Mouse (Mus musculus) forebrain, embryonic 13.5 days (tissue): ENCODE measurements around the gene Arhgap42. TPM values are rescaled to one million over a fixed set of nuclear protein-coding genes. Genes with fewer than 3 reads are reported as not detected.

Source experiments
- ATAC-seq: fragments of 200-750 bp; cut with Nextera tagmentation; 2 replicates; pipeline ENCODE4 v1.8.0; 2017
- H3K27ac ChIP-seq: fragments of 300-500 bp; sonication (generic); 2 replicates; pipeline ENCODE4 v1.5.1; 2015; ENCODE audit warnings: inconsistent platforms, mild to moderate bottlenecking, moderate library complexity
- H3K27me3 ChIP-seq: fragments of 300-500 bp; sonication (generic); 2 replicates; pipeline ENCODE4 v1.6.1; 2015; ENCODE audit warnings: mild to moderate bottlenecking, inconsistent platforms
- H3K36me3 ChIP-seq: fragments of 300-500 bp; sonication (generic); 2 replicates; pipeline ENCODE4 v1.6.1; 2015; ENCODE audit warnings: mild to moderate bottlenecking, inconsistent platforms; ENCODE audit not compliant: poor library complexity, severe bottlenecking
- H3K4me1 ChIP-seq: fragments of 300-500 bp; sonication (generic); 2 replicates; pipeline ENCODE4 v1.6.1; 2015; ENCODE audit warnings: inconsistent platforms
- H3K4me2 ChIP-seq: fragments of 300-500 bp; sonication (generic); 2 replicates; pipeline ENCODE4 v1.6.1; 2015; ENCODE audit warnings: inconsistent platforms, mild to moderate bottlenecking, moderate library complexity
- H3K4me3 ChIP-seq: fragments of 300-500 bp; sonication (generic); 2 replicates; pipeline ENCODE4 v1.5.1; 2015; ENCODE audit warnings: mild to moderate bottlenecking, inconsistent platforms
- H3K9ac ChIP-seq: fragments of 300-500 bp; sonication (generic); 2 replicates; pipeline ENCODE4 v1.6.1; 2015; ENCODE audit warnings: mild to moderate bottlenecking, inconsistent platforms
- H3K9me3 ChIP-seq: fragments of 300-500 bp; sonication (generic); replicated peaks from 2 replicates; pipeline ENCODE4 v1.6.1; 2016; ENCODE audit warnings: inconsistent platforms
- WGBS: fragments of 180-500 bp; shearing (Covaris S2); methylation state at CpG from one replicate; pipeline ENCODE4 v1.1.7; 2015; 5-methylcytosine and 5-hydroxymethylcytosine counted together
- polyA plus RNA-seq: library from polyadenylated mRNA; unstranded; fragments of >200 nt; fragmentation: Nextera tagmentation; extraction: Ambion mirVana; gene quantifications from 2 replicates; pipeline ENCODE4 v1.2.1, GENCODE M21; 2015

Arhgap42 gene
- 22.5 and 22.9 TPM in 2 replicates for polyA plus RNA-seq

- Histone ChIP-seq H3K9ac (peak within 1 kb of the TSS; percentile 93), H3K4me2 (peak within 1 kb of the TSS; percentile 73), H3K4me1 (peaks cover 16% of the 10 kb centered on the region), H3K4me3 (peak within 1 kb of the TSS; percentile 83), H3K36me3 (no peaks in the 10 kb centered on the region), H3K27me3 (no peaks in the 10 kb centered on the region), H3K27ac (peak within 1 kb of the TSS; percentile 81), H3K9me3 (no peaks in the 10 kb centered on the region)
- peak; percentile 94 for ATAC-seq
- WGBS, result under 1% methylated on average over 75 of the region's 78 CpGs
These were observed at the start of gene Arhgap42 for GRCm38 (mm10) chr9:9238438-9239391. Gene Arhgap42 (minus strand): TSS chr9:9239101.

GRCm38 (mm10) chr9:9288140-9288539 is 49.2 kb upstream of the Arhgap42 start:
- Histone ChIP-seq H3K27me3 (no peaks in the 10 kb centered on the region), H3K36me3 (no peaks in the 10 kb centered on the region), H3K9ac (no peak overlapping the region), H3K4me2 (no peak overlapping the region), H3K27ac (no peak overlapping the region), H3K9me3 (no peaks in the 10 kb centered on the region), H3K4me3 (no peak overlapping the region), H3K4me1 (no peaks in the 10 kb centered on the region)
- WGBS, result 87% methylated on average over 2 of the region's 2 CpGs
- no peak for ATAC-seq

GRCm38 (mm10) chr9:9269305-9269704 is 30.4 kb upstream of the Arhgap42 start:
- H3K9me3 ChIP-seq, result no peaks in the 10 kb centered on the region
- no peak overlapping the region for H3K4me2 ChIP-seq
- WGBS, result 0% methylated on average over 2 of the region's 2 CpGs
- H3K27me3 ChIP-seq, result no peaks in the 10 kb centered on the region
- peaks cover 16% of the 10 kb centered on the region for H3K4me1 ChIP-seq
- H3K4me3 ChIP-seq, result no peak overlapping the region
- H3K9ac ChIP-seq, result no peak overlapping the region
- H3K27ac ChIP-seq, result peak overlapping the region; percentile 37
- peak; percentile 77 for ATAC-seq
- H3K36me3 ChIP-seq, result no peaks in the 10 kb centered on the region

- no peak overlapping the region for H3K9ac ChIP-seq
- H3K4me3 ChIP-seq, result no peak overlapping the region
- ATAC-seq, result no peak
- H3K36me3 ChIP-seq, result no peaks in the 10 kb centered on the region
- no peak overlapping the region for H3K4me2 ChIP-seq
- H3K9me3 ChIP-seq, result no peaks in the 10 kb centered on the region
- peaks cover 21% of the 10 kb centered on the region for H3K4me1 ChIP-seq
- H3K27ac ChIP-seq, result no peak overlapping the region
- H3K27me3 ChIP-seq, result no peaks in the 10 kb centered on the region
- WGBS, result 78% methylated on average over 6 of the region's 6 CpGs
These were observed 29.0 kb upstream of the Arhgap42 start for GRCm38 (mm10) chr9:9267606-9268601.

- Histone ChIP-seq H3K9me3 (no peaks in the 10 kb centered on the region), H3K4me3 (no peak overlapping the region), H3K4me2 (no peak overlapping the region), H3K27me3 (no peaks in the 10 kb centered on the region), H3K4me1 (peaks cover 12% of the 10 kb centered on the region), H3K36me3 (no peaks in the 10 kb centered on the region), H3K27ac (no peak overlapping the region), H3K9ac (no peak overlapping the region)
- ATAC-seq, result peak; percentile 53; the same call in 1 of the 2 replicates
- 14% methylated on average over 1 of the region's 1 CpGs for WGBS
These were observed 24.6 kb upstream of the Arhgap42 start for GRCm38 (mm10) chr9:9263543-9263942.

GRCm38 (mm10) chr9:9262479-9262878 is 23.6 kb upstream of the Arhgap42 start:
- H3K9ac ChIP-seq, result no peak overlapping the region
- H3K4me2 ChIP-seq, result no peak overlapping the region
- no peak overlapping the region for H3K27ac ChIP-seq
- no peaks in the 10 kb centered on the region for H3K27me3 ChIP-seq
- 0 out of 2 replicates have a peak, but pooled peaks cover 5% of the 10 kb centered on the region for H3K4me1 ChIP-seq
- 87% methylated on average over 2 of the region's 2 CpGs for WGBS
- no peaks in the 10 kb centered on the region for H3K36me3 ChIP-seq
- H3K9me3 ChIP-seq, result no peaks in the 10 kb centered on the region
- no peak overlapping the region for H3K4me3 ChIP-seq
- ATAC-seq, result no peak

GRCm38 (mm10) chr9:9254764-9255163 is 15.9 kb upstream of the Arhgap42 start:
- no peaks in the 10 kb centered on the region for H3K27me3 ChIP-seq
- no peak overlapping the region for H3K9ac ChIP-seq
- 93% methylated on average over 1 of the region's 1 CpGs for WGBS
- ATAC-seq, result no peak
- no peaks in the 10 kb centered on the region for H3K9me3 ChIP-seq
- H3K4me3 ChIP-seq, result no peak overlapping the region
- H3K36me3 ChIP-seq, result no peaks in the 10 kb centered on the region
- no peak overlapping the region for H3K27ac ChIP-seq
- H3K4me2 ChIP-seq, result no peak overlapping the region
- no peaks in the 10 kb centered on the region for H3K4me1 ChIP-seq

- H3K4me1 ChIP-seq, result peaks cover 5% of the 10 kb centered on the region; the same call in 1 of the 2 replicates
- no peak overlapping the region for H3K27ac ChIP-seq
- WGBS, result 55% methylated on average over 2 of the region's 2 CpGs
- H3K9ac ChIP-seq, result no peak overlapping the region
- no peaks in the 10 kb centered on the region for H3K9me3 ChIP-seq
- no peak overlapping the region for H3K4me3 ChIP-seq
- no peak overlapping the region for H3K4me2 ChIP-seq
- H3K27me3 ChIP-seq, result no peaks in the 10 kb centered on the region
- ATAC-seq, result no peak
- no peaks in the 10 kb centered on the region for H3K36me3 ChIP-seq
These were observed 9.6 kb upstream of the Arhgap42 start for GRCm38 (mm10) chr9:9248529-9248928.

GRCm38 (mm10) chr9:9245994-9246393 is 7.1 kb upstream of the Arhgap42 start:
- H3K4me3 ChIP-seq, result no peak overlapping the region
- no peaks in the 10 kb centered on the region for H3K36me3 ChIP-seq
- no peak for ATAC-seq
- H3K9me3 ChIP-seq, result no peaks in the 10 kb centered on the region
- H3K9ac ChIP-seq, result no peak overlapping the region
- H3K27ac ChIP-seq, result no peak overlapping the region
- H3K4me2 ChIP-seq, result no peak overlapping the region
- peaks cover 5% of the 10 kb centered on the region; the same call in 1 of the 2 replicates for H3K4me1 ChIP-seq
- no peaks in the 10 kb centered on the region for H3K27me3 ChIP-seq

- WGBS, result 61% methylated on average over 2 of the region's 4 CpGs
- H3K9ac ChIP-seq, result no peak overlapping the region
- peaks cover 7% of the 10 kb centered on the region; the same call in 1 of the 2 replicates for H3K4me1 ChIP-seq
- ATAC-seq, result no peak
- H3K27ac ChIP-seq, result no peak overlapping the region
- H3K9me3 ChIP-seq, result no peaks in the 10 kb centered on the region
- H3K36me3 ChIP-seq, result no peaks in the 10 kb centered on the region
- no peaks in the 10 kb centered on the region for H3K27me3 ChIP-seq
- no peak overlapping the region for H3K4me3 ChIP-seq
- no peak overlapping the region for H3K4me2 ChIP-seq
These were observed 4.9 kb upstream of the Arhgap42 start for GRCm38 (mm10) chr9:9243834-9244233.

GRCm38 (mm10) chr9:9241202-9241795 is 2.4 kb upstream of the Arhgap42 start:
- 87% methylated on average over 7 of the region's 7 CpGs for WGBS
- H3K4me2 ChIP-seq, result no peak overlapping the region
- no peak for ATAC-seq

More at GRCm38 (mm10) chr9:9241202-9241795, 2.4 kb upstream of the Arhgap42 start:
- no peak overlapping the region for H3K4me3 ChIP-seq
- no peaks in the 10 kb centered on the region for H3K9me3 ChIP-seq
- no peak overlapping the region for H3K27ac ChIP-seq
- peaks cover 16% of the 10 kb centered on the region for H3K4me1 ChIP-seq
- H3K27me3 ChIP-seq, result no peaks in the 10 kb centered on the region
- no peak overlapping the region for H3K9ac ChIP-seq
- no peaks in the 10 kb centered on the region for H3K36me3 ChIP-seq
